Mouse (Mus musculus) lung, adult 2 months (tissue): ENCODE data around the gene Timm50. TPM values are rescaled to one million over a fixed set of nuclear protein-coding genes. Genes with fewer than 3 reads are reported as not detected.

Experiments used
- DNase-seq: peaks from one replicate; pipeline ENCODE4 v3.0.0; 2022
- H3K4me1 ChIP-seq: fragments of 200-500 bp; 2 replicates; pipeline ENCODE4 v1.6.1; 2011; ENCODE audit warnings: low read length; ENCODE audit not compliant: control insufficient read depth, insufficient read depth
- H3K4me3 ChIP-seq: fragments of 200-500 bp; replicated peaks from 2 replicates; pipeline ENCODE3; 2011; ENCODE audit warnings: low read depth, mild to moderate bottlenecking, control low read depth, low read length; ENCODE audit errors: extremely low read depth
- CTCF ChIP-seq: fragments of 200-500 bp; IDR thresholded peaks from 2 replicates; pipeline ENCODE4 v1.5.1; 2011; ENCODE audit warnings: mild to moderate bottlenecking, low read length, control low read depth; ENCODE audit not compliant: insufficient read depth
- POLR2A ChIP-seq: fragments of 200-500 bp; IDR thresholded peaks from 2 replicates; pipeline ENCODE4 v1.6.1; 2011; ENCODE audit warnings: low read depth, mild to moderate bottlenecking, control low read depth, low read length, borderline replicate concordance; ENCODE audit errors: extremely low read depth
- WGBS: fragments of 180-500 bp; shearing (Covaris S2); methylation state at CpG from one replicate; pipeline ENCODE4 v1.1.7; 2018; 5-methylcytosine and 5-hydroxymethylcytosine counted together
- polyA plus RNA-seq: library from polyadenylated mRNA; depleted of rRNA; stranded (reverse); fragments of >200 nt; gene quantifications from 2 replicates; pipeline ENCODE4 v1.2.3, GENCODE M21; 2012; rRNA removed

Gene Timm50
- polyA plus RNA-seq = 38.8 and 44.4 TPM in 2 replicates

DNA sequence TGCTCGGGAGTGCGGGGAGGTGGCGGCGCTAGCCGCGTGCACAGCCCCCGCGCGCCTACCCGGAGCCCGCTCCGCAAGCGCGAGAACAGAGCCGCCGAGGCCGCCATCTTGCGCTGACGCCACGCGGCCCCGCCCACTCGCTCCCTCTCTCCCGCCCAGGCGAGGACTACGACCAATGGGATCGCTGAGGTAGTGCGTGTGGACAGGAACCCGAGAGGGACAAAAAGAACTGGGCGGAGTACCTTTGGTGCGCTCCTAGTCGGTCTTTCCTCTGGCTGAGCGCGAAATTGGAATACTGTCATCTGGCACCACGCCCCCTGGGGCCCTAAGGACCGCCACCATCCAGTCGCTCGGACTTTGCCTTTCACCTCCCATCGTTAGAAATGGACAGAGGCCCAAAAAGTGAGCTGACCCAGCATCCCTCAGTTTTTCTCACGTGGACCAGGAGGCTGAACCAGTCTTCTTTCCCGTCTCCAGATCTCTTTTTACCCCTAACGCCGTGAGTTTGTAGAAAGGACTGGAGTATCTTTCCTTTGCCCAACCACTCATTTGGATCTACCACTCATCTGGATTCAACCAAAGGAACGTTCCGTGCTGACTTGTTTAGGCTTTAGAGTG is at the start of gene Timm50:
Gene Timm50, minus strand, starts transcription at position 147 of the 618 bp plus-strand sequence.
- H3K4me1 ChIP-seq = peaks cover 4% of the 10 kb centered on the region; the same call in 1 of the 2 replicates
- peak; percentile 97 for DNase-seq
- H3K4me3 ChIP-seq = peak within 1 kb of the TSS; percentile 71
- WGBS = under 1% methylated on average over 45 of the region's 45 CpGs
- no peak for TF ChIP-seq CTCF
- TF ChIP-seq POLR2A = peak; percentile 59; the same call in 1 of the 2 replicates

DNA sequence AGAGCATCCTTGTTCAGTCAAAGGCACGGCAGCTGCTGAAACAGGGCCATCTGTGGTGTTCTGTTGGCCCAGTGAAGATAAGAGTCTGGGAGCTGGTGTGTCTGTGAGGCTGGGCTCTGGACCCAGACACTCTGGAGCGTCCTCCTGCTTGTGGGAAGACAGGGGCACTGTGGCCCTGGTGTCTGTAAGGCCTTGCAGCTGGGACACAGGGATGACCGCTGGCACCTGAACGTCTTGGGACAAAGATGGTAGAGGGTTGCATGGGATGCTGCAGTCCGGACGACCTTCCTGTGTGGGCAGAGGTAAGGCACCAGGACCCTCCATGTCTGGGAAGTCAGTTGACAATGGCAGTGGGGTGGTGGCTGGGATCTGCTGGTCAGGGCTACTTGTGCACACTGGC is 48.4 kb upstream of the Timm50 start:
- TF ChIP-seq CTCF = no peak
- TF ChIP-seq POLR2A = no peak
- H3K4me1 ChIP-seq = peaks cover 16% of the 10 kb centered on the region
- 88% methylated on average over 6 of the region's 6 CpGs for WGBS
- no peak overlapping the region for H3K4me3 ChIP-seq
- DNase-seq = no peak

DNA sequence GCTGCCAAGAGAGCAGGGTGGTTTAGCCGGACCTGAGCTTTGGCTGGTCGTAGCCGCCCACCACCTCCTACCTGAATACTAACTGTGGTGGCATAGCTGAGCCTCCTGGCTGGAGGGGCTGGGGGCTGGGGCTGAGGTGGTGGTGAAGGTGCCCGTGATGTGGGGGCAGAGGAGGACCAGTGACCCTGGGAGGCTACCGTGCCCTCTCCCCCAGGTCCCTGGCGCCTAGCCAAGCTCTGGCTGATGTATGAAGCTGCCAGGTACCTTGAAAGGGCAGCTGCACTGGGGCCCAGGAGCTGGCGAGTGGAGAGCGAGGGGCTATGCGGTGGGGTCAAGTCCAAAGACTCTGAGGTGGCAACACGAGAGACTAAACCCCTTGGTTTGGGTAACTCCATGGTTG is 48.0 kb upstream of the Timm50 start:
- WGBS = 88% methylated on average over 10 of the region's 10 CpGs
- Histone ChIP-seq H3K4me1 (peaks cover 16% of the 10 kb centered on the region), H3K4me3 (no peak overlapping the region)
- TF ChIP-seq CTCF (no peak), POLR2A (no peak)
- DNase-seq = no peak

DNA sequence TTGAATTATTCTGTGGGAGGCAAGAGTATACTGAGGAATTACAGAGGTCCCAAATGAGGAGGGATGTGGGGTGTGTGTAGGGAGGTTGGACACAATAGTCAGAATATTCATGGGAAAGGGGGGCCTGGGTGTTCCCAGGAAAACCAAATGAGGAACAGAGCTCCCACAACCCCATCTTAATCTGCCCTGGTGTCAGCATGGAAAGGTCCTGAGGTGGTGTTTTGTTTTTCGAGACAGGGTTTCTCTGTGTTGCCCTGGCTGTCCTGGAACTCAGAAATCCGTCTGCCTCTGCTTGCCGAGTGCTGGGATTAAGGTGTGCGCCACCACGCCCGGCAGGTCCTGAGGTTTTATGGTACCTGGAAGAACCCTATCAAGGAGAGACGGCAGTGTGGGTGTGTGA is 46.6 kb upstream of the Timm50 start:
- whole genome bisulfite sequencing = 59% methylated on average over 7 of the region's 7 CpGs
- peaks cover 16% of the 10 kb centered on the region for H3K4me1 ChIP-seq
- H3K4me3 ChIP-seq = no peak overlapping the region
- TF ChIP-seq CTCF (no peak), POLR2A (no peak)
- DNase-seq = no peak

DNA sequence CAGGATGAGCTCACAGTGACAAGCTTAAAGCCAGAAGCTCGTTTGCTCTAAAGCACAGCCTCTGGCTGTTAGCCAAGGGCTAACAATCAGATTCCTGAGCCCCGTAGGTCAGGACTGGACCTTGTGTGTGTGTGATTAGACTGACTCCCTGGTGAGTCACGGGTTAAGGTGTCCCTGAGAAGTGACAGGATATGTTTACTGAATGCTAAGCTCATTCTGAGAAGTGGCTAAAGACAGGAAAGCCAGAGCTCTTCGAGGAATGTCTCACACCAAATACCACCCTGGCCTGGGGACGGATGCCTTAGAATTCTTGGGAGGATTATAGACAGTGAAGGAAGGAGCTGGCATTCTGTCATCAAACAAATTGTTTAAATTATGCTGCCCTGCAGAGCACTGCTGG is 46.1 kb upstream of the Timm50 start:
- Histone ChIP-seq H3K4me3 (no peak overlapping the region), H3K4me1 (peaks cover 16% of the 10 kb centered on the region)
- DNase-seq = no peak
- 11% methylated on average over 5 of the region's 5 CpGs for WGBS
- TF ChIP-seq POLR2A (no peak), CTCF (no peak)

DNA sequence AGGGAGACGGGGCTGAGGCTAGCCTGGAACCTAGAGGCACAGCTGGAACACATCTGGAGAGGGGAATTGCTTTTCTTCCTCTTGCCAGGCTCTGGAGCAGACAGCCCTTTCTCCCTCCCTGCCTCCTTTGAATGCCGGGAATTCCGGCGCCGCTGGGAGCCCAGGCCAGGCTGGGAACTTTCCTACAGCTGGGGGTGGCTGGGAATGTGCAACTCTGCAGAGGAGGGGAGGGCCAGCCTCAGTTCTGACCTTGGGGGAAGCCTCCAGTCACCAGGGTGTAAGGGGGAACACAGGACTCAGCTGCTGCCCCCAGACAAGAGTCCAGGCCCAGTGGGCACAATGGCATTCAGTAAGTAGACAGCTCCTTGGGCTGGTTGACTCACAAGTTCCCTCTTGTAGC is 45.1 kb upstream of the Timm50 start:
- TF ChIP-seq CTCF (no peak), POLR2A (no peak)
- H3K4me1 ChIP-seq = peaks cover 16% of the 10 kb centered on the region
- H3K4me3 ChIP-seq = no peak overlapping the region
- 15% methylated on average over 5 of the region's 5 CpGs for WGBS
- DNase-seq = no peak

DNA sequence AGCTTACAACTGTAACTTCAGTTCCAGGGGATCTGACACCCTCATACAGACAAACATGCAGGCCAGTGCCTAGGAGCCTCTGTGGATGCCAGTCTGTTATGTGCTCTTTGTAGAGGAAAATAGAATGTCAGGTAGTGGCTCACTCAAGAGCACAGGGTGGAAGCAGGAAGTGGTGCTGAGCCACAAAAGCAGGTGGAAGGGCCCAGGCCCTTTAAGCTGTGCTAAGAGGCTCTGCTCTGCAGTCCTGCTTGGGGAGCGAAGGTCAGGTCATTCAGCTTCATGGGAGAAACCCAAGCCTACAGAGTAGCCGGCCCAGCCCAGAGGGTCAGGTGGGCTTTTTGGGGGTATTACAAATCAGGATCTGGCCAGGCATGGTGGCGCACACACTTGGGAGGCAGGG is 43.3 kb upstream of the Timm50 start:
- H3K4me3 ChIP-seq = no peak overlapping the region
- WGBS = 87% methylated on average over 3 of the region's 3 CpGs
- no peak for TF ChIP-seq CTCF
- no peak for TF ChIP-seq POLR2A
- no peak for DNase-seq
- peaks cover 20% of the 10 kb centered on the region for H3K4me1 ChIP-seq

DNA sequence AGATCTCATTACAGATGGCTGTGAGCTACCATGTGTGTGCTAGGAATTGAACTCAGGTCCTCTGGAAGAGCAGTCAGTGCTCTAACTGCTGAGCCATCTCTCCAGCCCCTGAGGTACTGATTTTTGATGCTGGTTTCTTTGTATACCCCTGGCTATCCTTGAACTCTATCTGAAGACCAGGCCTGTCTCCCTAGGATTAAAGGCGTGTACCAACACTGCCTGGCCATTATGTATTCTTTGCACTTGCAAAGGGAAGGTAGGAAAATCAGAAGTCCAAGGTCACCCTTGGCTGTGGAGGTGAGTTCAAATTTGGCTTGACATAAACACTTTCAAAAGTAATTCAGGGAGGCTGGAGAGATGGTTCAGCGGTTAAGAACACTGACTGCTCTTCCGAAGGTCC is 42.7 kb upstream of the Timm50 start:
- whole genome bisulfite sequencing = 95% methylated on average over 3 of the region's 3 CpGs
- Histone ChIP-seq H3K4me1 (peaks cover 20% of the 10 kb centered on the region), H3K4me3 (no peak overlapping the region)
- TF ChIP-seq POLR2A (no peak), CTCF (no peak)
- no peak for DNase-seq

DNA sequence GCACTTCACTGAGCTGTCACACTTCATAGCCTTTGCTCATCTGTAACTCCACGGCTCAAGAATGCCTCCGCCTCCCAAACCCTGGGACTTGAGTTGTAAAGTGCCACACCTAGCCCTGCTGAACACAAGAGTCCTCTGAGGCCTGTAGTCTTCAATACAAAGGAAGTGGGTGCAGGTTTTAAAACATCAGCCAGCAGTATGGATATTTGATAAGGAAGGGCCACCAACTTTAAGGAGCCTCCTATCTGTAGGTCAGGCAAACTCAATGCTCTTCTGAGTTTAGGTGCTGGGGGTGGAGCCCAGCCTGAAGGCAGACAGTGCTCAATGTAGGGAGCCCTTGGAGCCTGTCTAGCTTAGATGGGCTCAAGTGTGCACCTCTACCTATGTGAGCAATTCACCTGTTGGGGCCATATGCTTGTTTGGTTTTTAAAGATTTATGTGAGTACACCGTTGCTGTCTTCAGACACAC is 42.3 kb upstream of the Timm50 start:
- peaks cover 20% of the 10 kb centered on the region for H3K4me1 ChIP-seq
- TF ChIP-seq CTCF = no peak
- TF ChIP-seq POLR2A = no peak
- 84% methylated on average over 3 of the region's 3 CpGs for WGBS
- DNase-seq = no peak
- H3K4me3 ChIP-seq = no peak overlapping the region

DNA sequence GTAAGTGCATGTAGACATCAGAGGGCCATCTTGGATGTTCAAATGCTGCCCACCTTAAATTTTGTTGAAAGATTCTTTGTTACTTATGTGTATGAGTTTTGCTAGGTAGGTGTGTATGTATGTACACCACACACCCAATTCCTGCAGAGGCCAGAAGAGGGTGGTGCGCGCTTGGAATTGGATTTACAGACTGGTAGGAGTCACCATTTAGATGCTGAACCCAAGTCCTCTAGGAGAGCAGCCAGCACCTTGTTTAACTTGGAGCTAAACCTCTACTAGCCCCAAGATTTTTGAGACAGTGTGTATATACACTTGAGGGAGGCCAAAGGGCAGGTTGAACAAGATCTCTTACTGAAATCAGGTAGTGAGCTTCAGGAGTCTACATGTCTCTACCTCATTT is 41.4 kb upstream of the Timm50 start:
- no peak for DNase-seq
- 73% methylated on average over 2 of the region's 2 CpGs for WGBS
- Histone ChIP-seq H3K4me1 (peaks cover 18% of the 10 kb centered on the region), H3K4me3 (no peak overlapping the region)
- no peak for TF ChIP-seq POLR2A
- TF ChIP-seq CTCF = no peak
